Mouse (Mus musculus): Measurements from ENCODE around the gene Fscb.

The Fscb gene

DNA sequence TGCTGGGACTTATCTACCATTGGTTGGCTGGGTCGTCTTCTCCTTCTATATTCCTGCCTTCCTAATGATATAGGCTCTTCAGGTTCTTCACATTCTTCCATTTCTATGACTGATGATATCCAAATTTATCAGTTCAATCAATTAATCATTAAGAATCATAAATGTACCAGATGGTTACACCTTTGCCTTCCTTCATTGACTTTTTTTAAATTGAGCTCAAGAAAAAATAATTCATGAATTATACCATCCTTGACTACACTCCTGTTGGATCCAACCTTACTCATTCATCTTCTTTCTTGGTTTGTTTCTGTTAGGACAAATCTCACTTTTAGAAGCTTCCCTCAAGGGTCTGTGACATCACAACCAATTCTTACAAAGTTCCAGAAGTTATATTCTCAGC lies at the start of gene Fscb:
Gene Fscb, minus strand, starts transcription at position 101 of the 400 bp plus-strand sequence.
- no peak for DNase-seq (ENCODE audit: low read depth)

DNA sequence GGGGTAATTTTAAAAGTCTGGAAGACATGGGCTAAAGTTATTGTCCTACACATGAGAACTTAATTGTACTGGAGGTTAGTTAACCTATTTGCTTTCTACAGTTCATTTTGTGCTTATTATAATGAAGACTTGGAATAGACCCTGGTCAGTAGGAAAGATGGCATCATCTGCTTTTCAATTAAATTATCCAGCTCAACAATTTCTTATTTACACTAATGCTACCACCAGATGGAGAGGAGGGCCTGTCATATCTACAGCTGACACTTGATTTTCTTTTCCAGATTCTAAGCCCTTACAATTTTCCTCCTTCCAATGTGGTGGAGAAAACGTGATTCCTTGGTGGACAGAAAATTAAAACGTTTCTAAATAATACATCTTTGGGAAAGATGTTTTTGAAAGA lies 42.3 kb upstream of the Fscb start:
- no peak for DNase-seq (ENCODE audit: low read depth)

DNA sequence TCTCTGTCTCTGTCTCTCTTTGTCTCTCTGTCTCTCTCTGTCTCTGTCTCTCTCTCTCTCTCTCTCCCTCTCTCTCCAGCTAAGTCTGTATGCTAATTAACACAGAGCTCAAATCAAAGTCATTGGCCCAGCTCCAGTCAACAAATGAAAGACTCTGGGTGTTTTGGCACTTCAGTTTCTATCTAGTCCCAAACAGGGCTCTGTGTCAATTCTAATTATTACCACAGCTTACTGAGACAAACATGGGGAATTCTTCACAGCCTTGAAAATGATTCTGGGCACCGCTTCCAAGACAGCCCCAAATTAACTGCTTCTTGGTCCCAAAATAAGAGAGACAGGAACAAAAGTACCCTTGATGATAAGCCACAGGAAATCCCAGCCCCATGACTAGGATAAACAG lies 38.9 kb upstream of the Fscb start:
- DNase-seq (ENCODE audit: low read depth), result no peak

DNA sequence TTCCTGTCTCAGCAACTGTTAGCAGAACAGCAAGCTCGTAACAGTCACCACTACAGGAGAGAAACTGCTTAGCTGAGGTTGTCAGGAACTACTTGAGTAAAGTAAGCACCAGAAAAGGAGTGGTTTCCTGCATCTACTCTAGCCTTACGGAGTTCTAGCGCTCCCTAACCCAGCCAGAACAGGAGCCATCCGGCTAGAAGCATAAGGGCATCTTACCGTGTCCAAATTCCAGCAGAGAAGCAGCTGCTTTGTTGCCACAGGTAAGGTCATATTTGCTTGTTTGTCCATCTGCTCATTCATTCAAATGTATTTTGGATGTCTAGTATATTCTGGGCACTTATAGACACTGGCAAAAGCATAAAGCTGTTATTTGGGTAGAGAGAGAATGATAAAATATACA lies 23.2 kb upstream of the Fscb start:
- no peak for DNase-seq (ENCODE audit: low read depth)

DNA sequence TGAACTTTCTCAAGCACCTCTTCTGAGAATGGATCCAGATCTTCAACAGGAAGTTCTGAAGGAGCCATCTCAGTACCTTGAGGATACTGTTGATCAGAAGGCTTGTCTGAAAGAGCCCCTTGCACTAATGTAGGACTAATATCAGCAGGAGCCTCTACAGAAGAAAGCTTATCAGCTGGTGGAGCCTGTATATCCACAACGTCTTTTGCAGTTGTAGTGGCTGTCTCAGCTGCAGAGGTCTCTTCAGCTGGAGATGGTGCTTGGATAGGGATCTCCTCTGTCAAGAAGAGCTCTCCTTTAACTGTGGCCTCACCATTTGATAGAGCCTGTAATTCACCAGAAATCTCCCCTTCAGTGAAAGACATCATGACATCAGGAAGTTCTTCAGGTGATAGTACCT lies 875 bp downstream of the Fscb start:
- no peak for DNase-seq (ENCODE audit: low read depth)

DNA sequence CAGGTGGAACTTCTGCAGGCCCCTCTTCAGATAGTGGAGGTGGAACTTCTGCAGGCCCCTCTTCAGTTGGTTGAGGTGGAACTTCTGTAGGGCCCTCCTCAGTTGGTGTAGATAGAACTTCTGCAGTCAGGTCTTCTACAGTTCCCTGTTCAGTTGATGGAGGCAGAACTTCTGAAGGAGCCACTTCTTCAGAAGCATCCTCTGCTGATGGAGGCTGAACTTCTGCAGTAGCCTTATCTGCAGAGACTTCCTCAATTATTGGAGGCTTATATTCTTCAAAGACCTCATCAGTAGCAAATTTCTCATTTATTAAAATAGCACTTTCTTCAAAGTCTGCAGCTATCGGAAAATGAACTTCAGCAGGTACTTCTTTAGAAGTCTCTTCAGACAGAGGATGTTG lies 1.4 kb downstream of the Fscb start:
- no peak for DNase-seq (ENCODE audit: low read depth)

DNA sequence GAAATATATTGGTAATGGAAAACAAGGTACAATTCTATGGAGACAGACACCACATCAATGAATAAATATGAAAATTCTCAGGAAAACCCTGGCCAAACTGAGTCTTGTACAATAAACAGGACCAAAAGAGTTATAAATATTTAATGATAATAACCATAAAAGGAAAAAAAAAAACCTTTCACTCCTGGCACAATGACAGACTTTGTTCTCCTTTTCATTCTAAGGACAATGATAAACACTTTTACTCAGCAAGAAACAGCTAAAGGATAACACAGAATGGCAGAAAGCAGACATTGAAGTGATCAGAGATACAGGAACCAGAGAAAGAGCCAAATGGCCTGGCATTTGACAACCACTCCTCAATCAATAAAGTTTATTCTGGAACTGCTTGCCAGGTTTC lies 19.3 kb downstream of the Fscb start:
- no peak for DNase-seq (ENCODE audit: low read depth)

DNA sequence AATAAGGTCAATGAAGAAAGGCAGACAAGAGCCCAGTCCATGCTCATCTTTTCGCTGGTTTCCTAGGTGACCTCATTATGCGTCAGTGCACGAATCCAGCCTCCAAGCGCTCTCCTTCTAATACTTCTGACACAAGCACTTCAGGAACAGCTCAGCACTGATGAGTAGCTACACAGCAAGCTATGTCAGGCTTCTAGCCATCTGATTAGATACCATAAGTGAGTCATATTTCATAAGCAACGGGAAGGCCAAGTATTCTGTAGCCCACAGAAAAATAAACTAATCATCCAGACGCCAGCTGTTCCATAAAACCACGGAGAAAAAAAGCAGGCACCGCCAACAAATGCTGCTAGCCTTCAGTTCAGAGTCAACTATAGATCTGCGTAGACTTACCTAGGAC lies 24.6 kb downstream of the Fscb start:
- peak; percentile 2 for DNase-seq (ENCODE audit: low read depth)

DNA sequence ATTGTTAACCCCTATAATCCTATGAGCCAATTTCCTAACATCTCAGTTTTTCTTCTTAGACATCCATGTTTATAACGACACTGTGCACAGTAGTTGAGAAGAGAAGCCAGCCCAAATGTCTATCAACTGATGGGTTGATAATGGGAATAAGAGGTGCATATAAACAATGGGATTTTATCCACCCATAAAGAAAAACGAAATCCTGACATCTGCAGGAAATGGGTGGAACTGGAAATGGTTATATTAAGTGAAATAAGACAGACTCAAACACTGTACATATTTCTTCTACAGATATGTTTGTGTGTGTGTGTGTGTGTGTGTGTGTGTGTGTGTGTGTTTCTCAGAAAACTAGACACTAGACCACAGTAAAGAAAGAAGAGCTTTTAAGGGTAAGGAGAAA lies 37.8 kb downstream of the Fscb start:
- DNase-seq (ENCODE audit: low read depth), result no peak
